12 mouse cellular contexts compared by ENCODE assay signal in genomic region chr2:174878979-174879378, GRCm38 (mm10).
"Had no signal": no experiment of that assay in that cellular context is flagged by ENCODE, and none has a peak within 500 bp of the region (broad histone marks: within the 10 kb centered on the region; RNA-seq: fewer than 3 reads in every experiment).

No protein-coding gene starts in this region.

- H3K9ac ChIP-seq: liver, embryonic 15.5 days; lung, embryonic 14.5 days; midbrain, embryonic 13.5 days; neural tube, embryonic 15.5 days had no signal

- H3K4me3 ChIP-seq: liver, embryonic 15.5 days; midbrain, embryonic 13.5 days; myocyte; neural tube, embryonic 15.5 days had no signal

- H3K36me3 ChIP-seq: liver, embryonic 15.5 days; midbrain, embryonic 13.5 days; neural tube, embryonic 15.5 days had no signal

- H3K27me3 ChIP-seq: liver, embryonic 15.5 days; midbrain, embryonic 13.5 days; neural tube, embryonic 15.5 days had no signal

- H3K4me2 ChIP-seq: liver, embryonic 11.5 days; liver, embryonic 15.5 days; lung, embryonic 14.5 days; midbrain, embryonic 13.5 days; neural tube, embryonic 15.5 days had no signal

- DNase-seq: kidney, adult 8-10 months; left cerebral cortex, postnatal 4 days; lung, embryonic 14.5 days; lung, postnatal 36 days; right cerebral cortex, adult 18-20 months; thymus, postnatal 4 days had no signal

- H3K27ac ChIP-seq: liver, embryonic 15.5 days; midbrain, embryonic 13.5 days; neural tube, embryonic 15.5 days; stomach, postnatal 0 days had no signal

- H3K4me1 ChIP-seq: liver, embryonic 15.5 days; midbrain, embryonic 13.5 days had no signal

- H3K9me3 ChIP-seq: liver, embryonic 15.5 days; midbrain, embryonic 13.5 days; neural tube, embryonic 15.5 days had no signal

- ATAC-seq: midbrain, embryonic 13.5 days had no signal
